Mouse (Mus musculus) CH12.LX (cell line): Measurements from ENCODE around the gene Bckdk.

Experiments
- CTCF ChIP-seq, 2 experiments: IDR thresholded peaks in 1 of 2; conservative IDR thresholded peaks in 1 of 2; 2 replicates each; pipeline ENCODE4 v1.5.1; 2011 to 2012; ENCODE audit warnings: low read depth in 2 of 2, low read length in 2 of 2, improper control_type of control experiment in 1 of 2, inconsistent platforms in 1 of 2, mild to moderate bottlenecking in 1 of 2, moderate library complexity in 1 of 2
- EP300 ChIP-seq: IDR thresholded peaks from 2 replicates; pipeline ENCODE4 v1.6.1; 2011; ENCODE audit warnings: low read length, improper control_type of control experiment
- ETS1 ChIP-seq: conservative IDR thresholded peaks from 2 replicates; pipeline ENCODE4 v1.6.1; 2012; ENCODE audit warnings: low read depth, mild to moderate bottlenecking, inconsistent platforms, low read length, improper control_type of control experiment, moderate library complexity

GRCm38 (mm10) chr7:127931351-127932135 lies 27.7 kb downstream of the Bckdk start:
- no peak for TF ChIP-seq EP300
- no peak for TF ChIP-seq CTCF (conservative IDR thresholded peaks at IDR 0.05 in 1 of 2, IDR thresholded peaks at IDR 0.05 in 1 of 2; ENCODE audit: low read depth in 2 of 2, low read length in 2 of 2)
- TF ChIP-seq ETS1: no peak
